ENCODE assay signal across 22 mouse cellular contexts in the genomic region with DNA sequence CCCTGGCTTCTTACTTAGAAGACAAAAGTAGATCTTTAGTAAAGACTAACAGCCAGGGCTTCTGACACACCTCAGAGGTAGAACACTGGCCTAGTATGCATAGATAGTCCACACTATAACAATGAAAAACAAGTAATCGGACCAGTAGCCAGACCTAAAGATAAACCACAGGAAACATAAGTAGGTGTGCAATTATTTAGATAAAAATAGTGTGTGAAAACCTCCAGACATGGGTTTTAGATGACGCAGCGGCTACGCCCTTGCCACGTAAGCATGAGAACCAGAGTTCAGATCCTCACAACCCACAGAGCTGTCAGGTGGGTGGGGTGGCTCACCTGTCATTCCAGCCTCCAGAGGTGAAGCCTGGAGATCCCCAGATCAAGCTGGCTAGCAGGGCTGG. TPM values are rescaled to one million over a fixed set of nuclear protein-coding genes. Genes with fewer than 3 reads are reported as not detected.
DNase-seq lines count a peak whose midpoint lies in the region; ATAC-seq and TF ChIP-seq lines count a peak whose summit lies in the region.
"Had no signal": no experiment of that assay in that cellular context is flagged by ENCODE, and none has a peak within 500 bp of the region (broad histone marks: within the 10 kb centered on the region; RNA-seq: fewer than 3 reads in every experiment).

No protein-coding gene starts in this region.

- 68% methylated on average over 5 of the region's 5 CpGs for WGBS in intestine, postnatal 0 days
- WGBS in intestine, embryonic 16.5 days, result 89% methylated on average over 5 of the region's 5 CpGs
- 33% methylated on average over 5 of the region's 5 CpGs for WGBS in liver, embryonic 12.5 days (ENCODE audit: insufficient replicate concordance)
- WGBS in intestine, embryonic 15.5 days, result 90% methylated on average over 5 of the region's 5 CpGs

- peak; percentile 18 for DNase-seq in c-Kit-positive CD71-positive TER-119-positive erythroid progenitor cells, embryonic 14.5 days (ENCODE audit: low spot score)
- DNase-seq in natural killer cell, adult 2 months (ENCODE audit: low spot score in 2 of 2), result peak; percentile 37 to 44
- no peak for DNase-seq in right cerebral cortex, postnatal 4 days
- no peak for DNase-seq in frontal cortex, postnatal 25 days (ENCODE audit: low spot score in 2 of 2)
- DNase-seq: adrenal gland, postnatal 10 days; cerebellum, adult 9-11 months; gastrocnemius, postnatal 10 days; kidney, adult 9 months; kidney, postnatal 14 days; spleen, adult 18-20 months had no signal

- TF ChIP-seq CTCF in intestine, postnatal 0 days (IDR thresholded peaks at IDR 0.05; ENCODE audit: low read depth), result no peak

- 0 out of 2 replicates have a peak, but pooled peaks cover 8% of the 10 kb centered on the region for H3K36me3 ChIP-seq in intestine, postnatal 0 days (ENCODE audit: control insufficient read depth, insufficient read depth)
- no peaks in the 10 kb centered on the region for H3K36me3 ChIP-seq in intestine, embryonic 16.5 days (ENCODE audit: control insufficient read depth, insufficient read depth, low read length)
- H3K36me3 ChIP-seq in liver, embryonic 12.5 days, result peaks cover 21% of the 10 kb centered on the region
- H3K36me3 ChIP-seq in intestine, embryonic 15.5 days, result no peaks in the 10 kb centered on the region

- peak; percentile 28; the same call in 1 of the 2 replicates for ATAC-seq in intestine, postnatal 0 days
- ATAC-seq in intestine, embryonic 16.5 days, result no peak
- peak; percentile 35; the same call in 1 of the 2 replicates for ATAC-seq in liver, embryonic 12.5 days
- no peak for ATAC-seq in intestine, embryonic 15.5 days
- ATAC-seq: hindbrain, postnatal 0 days; lung, postnatal 0 days had no signal

- no peak overlapping the region for H3K27ac ChIP-seq in intestine, postnatal 0 days (ENCODE audit: low read depth, low read length)
- no peak overlapping the region for H3K27ac ChIP-seq in intestine, embryonic 16.5 days (ENCODE audit: low read length)
- no peak overlapping the region for H3K27ac ChIP-seq in liver, embryonic 12.5 days
- H3K27ac ChIP-seq in intestine, embryonic 15.5 days, result no peak overlapping the region
- H3K27ac ChIP-seq: hindbrain, postnatal 0 days; liver, embryonic 15.5 days; macrophage; midbrain, embryonic 12.5 days had no signal

- H3K9ac ChIP-seq in intestine, postnatal 0 days (ENCODE audit: low read depth, low read length), result no peak overlapping the region
- no peak overlapping the region for H3K9ac ChIP-seq in intestine, embryonic 16.5 days (ENCODE audit: low read depth, low read length)
- no peak overlapping the region for H3K9ac ChIP-seq in liver, embryonic 12.5 days
- H3K9ac ChIP-seq in intestine, embryonic 15.5 days, result no peak overlapping the region
- H3K9ac ChIP-seq: liver, embryonic 15.5 days; midbrain, embryonic 12.5 days had no signal

- no peaks in the 10 kb centered on the region for H3K9me3 ChIP-seq in intestine, postnatal 0 days (ENCODE audit: control insufficient read depth)
- no peaks in the 10 kb centered on the region for H3K9me3 ChIP-seq in intestine, embryonic 16.5 days (ENCODE audit: control insufficient read depth, low read length)
- H3K9me3 ChIP-seq in liver, embryonic 12.5 days (replicated peaks), result no peaks in the 10 kb centered on the region
- H3K9me3 ChIP-seq in intestine, embryonic 15.5 days, result no peaks in the 10 kb centered on the region
- H3K9me3 ChIP-seq: G1E; liver, embryonic 15.5 days; midbrain, embryonic 12.5 days had no signal

- no peak overlapping the region for H3K4me3 ChIP-seq in intestine, postnatal 0 days (ENCODE audit: low read depth, low read length)
- no peak overlapping the region for H3K4me3 ChIP-seq in intestine, embryonic 16.5 days (ENCODE audit: low read length)
- H3K4me3 ChIP-seq in liver, embryonic 12.5 days, result no peak overlapping the region
- H3K4me3 ChIP-seq in intestine, embryonic 15.5 days (replicated peaks), result no peak overlapping the region
- H3K4me3 ChIP-seq: liver, embryonic 15.5 days; midbrain, embryonic 12.5 days had no signal

- no peaks in the 10 kb centered on the region for H3K27me3 ChIP-seq in intestine, postnatal 0 days (replicated peaks; ENCODE audit: control insufficient read depth, insufficient read depth, low read length)
- no peaks in the 10 kb centered on the region for H3K27me3 ChIP-seq in intestine, embryonic 16.5 days (replicated peaks; ENCODE audit: control insufficient read depth, insufficient read depth, low read length)
- H3K27me3 ChIP-seq in liver, embryonic 12.5 days (replicated peaks), result no peaks in the 10 kb centered on the region
- H3K27me3 ChIP-seq in intestine, embryonic 15.5 days (replicated peaks), result no peaks in the 10 kb centered on the region
- H3K27me3 ChIP-seq: CH12.LX; liver, embryonic 15.5 days; midbrain, embryonic 12.5 days had no signal

- H3K4me1 ChIP-seq in intestine, postnatal 0 days (replicated peaks; ENCODE audit: control insufficient read depth, insufficient read depth, low read length), result no peaks in the 10 kb centered on the region
- H3K4me1 ChIP-seq in intestine, embryonic 16.5 days (ENCODE audit: control insufficient read depth, insufficient read depth, low read length), result peaks cover 2% of the 10 kb centered on the region; the same call in 1 of the 2 replicates
- H3K4me1 ChIP-seq in liver, embryonic 12.5 days, result peaks cover 33% of the 10 kb centered on the region
- no peaks in the 10 kb centered on the region; the same call in 1 of the 2 replicates for H3K4me1 ChIP-seq in intestine, embryonic 15.5 days (replicated peaks)
- H3K4me1 ChIP-seq: midbrain, embryonic 12.5 days had no signal

- H3K4me2 ChIP-seq in intestine, postnatal 0 days (replicated peaks; ENCODE audit: low read depth), result no peak overlapping the region
- H3K4me2 ChIP-seq in intestine, embryonic 16.5 days (ENCODE audit: low read depth, low read length), result no peak overlapping the region
- 0 out of 2 replicates have a peak overlapping the region, but pooled peaks have one; percentile 6 for H3K4me2 ChIP-seq in liver, embryonic 12.5 days
- H3K4me2 ChIP-seq in intestine, embryonic 15.5 days (replicated peaks), result no peak overlapping the region
- H3K4me2 ChIP-seq: heart, embryonic 11.5 days; liver, embryonic 15.5 days; midbrain, embryonic 12.5 days had no signal

RNA-seq across cellular contexts. Expression of gene Ide, which starts 4.3 kb away (rescaled TPM):
- 26.4 and 30.5 TPM in 2 replicates for polyA plus RNA-seq in intestine, postnatal 0 days (2015; fragmentation: Nextera tagmentation; extraction: Ambion mirVana)
- 49.1 and 50.8 TPM in 2 replicates for polyA plus RNA-seq in intestine, embryonic 16.5 days (2015; fragmentation: Nextera tagmentation; extraction: Ambion mirVana)
- polyA plus RNA-seq in liver, embryonic 12.5 days (2016; fragmentation: Nextera tagmentation; extraction: Ambion mirVana), result 47.6 and 54.2 TPM in 2 replicates
- 52.7 and 56.2 TPM in 2 replicates for polyA plus RNA-seq in intestine, embryonic 15.5 days (2015; fragmentation: Nextera tagmentation; extraction: Ambion mirVana)

RNA-seq across cellular contexts. Expression of gene Kif11, which starts 42.8 kb away (rescaled TPM):
- polyA plus RNA-seq in intestine, postnatal 0 days (2015; fragmentation: Nextera tagmentation; extraction: Ambion mirVana), result 8.3 and 8.9 TPM in 2 replicates
- 37.3 and 40.4 TPM in 2 replicates for polyA plus RNA-seq in intestine, embryonic 16.5 days (2015; fragmentation: Nextera tagmentation; extraction: Ambion mirVana)
- 69.1 and 69.8 TPM in 2 replicates for polyA plus RNA-seq in liver, embryonic 12.5 days (2016; fragmentation: Nextera tagmentation; extraction: Ambion mirVana)
- polyA plus RNA-seq in intestine, embryonic 15.5 days (2015; fragmentation: Nextera tagmentation; extraction: Ambion mirVana), result 44.3 and 51.7 TPM in 2 replicates

Comparison
In these comparisons a context has a peak if more than half of its experiments do, and no peak if none do; other contexts are left out.
1. ATAC-seq: peak in intestine, postnatal 0 days (single experiment) and liver, embryonic 12.5 days (single experiment); none in intestine, embryonic 16.5 days (single experiment) and intestine, embryonic 15.5 days (single experiment).
2. DNase-seq: peak in c-Kit-positive CD71-positive TER-119-positive erythroid progenitor cells, embryonic 14.5 days (single experiment) and natural killer cell, adult 2 months (2 of 2); none in right cerebral cortex, postnatal 4 days (single experiment) and frontal cortex, postnatal 25 days (0 of 2).